Mouse (Mus musculus) lung, adult 2 months (tissue): ENCODE results near the gene Pde4d. TPM values are rescaled to one million over a fixed set of nuclear protein-coding genes. Genes with fewer than 3 reads are reported as not detected.

Experiments
- DNase-seq: peaks from one replicate; pipeline ENCODE4 v3.0.0; 2022
- H3K4me1 ChIP-seq: fragments of 200-500 bp; 2 replicates; pipeline ENCODE4 v1.6.1; 2011; ENCODE audit warnings: low read length; ENCODE audit not compliant: control insufficient read depth, insufficient read depth
- H3K4me3 ChIP-seq: fragments of 200-500 bp; replicated peaks from 2 replicates; pipeline ENCODE3; 2011; ENCODE audit warnings: low read depth, mild to moderate bottlenecking, control low read depth, low read length; ENCODE audit errors: extremely low read depth
- CTCF ChIP-seq: fragments of 200-500 bp; IDR thresholded peaks from 2 replicates; pipeline ENCODE4 v1.5.1; 2011; ENCODE audit warnings: mild to moderate bottlenecking, low read length, control low read depth; ENCODE audit not compliant: insufficient read depth
- POLR2A ChIP-seq: fragments of 200-500 bp; IDR thresholded peaks from 2 replicates; pipeline ENCODE4 v1.6.1; 2011; ENCODE audit warnings: low read depth, mild to moderate bottlenecking, control low read depth, low read length, borderline replicate concordance; ENCODE audit errors: extremely low read depth
- WGBS: fragments of 180-500 bp; shearing (Covaris S2); methylation state at CpG from one replicate; pipeline ENCODE4 v1.1.7; 2018; 5-methylcytosine and 5-hydroxymethylcytosine counted together
- polyA plus RNA-seq: library from polyadenylated mRNA; depleted of rRNA; stranded (reverse); fragments of >200 nt; gene quantifications from 2 replicates; pipeline ENCODE4 v1.2.3, GENCODE M21; 2012

Gene Pde4d
- polyA plus RNA-seq, 1 experiment: 20.0 TPM

DNA sequence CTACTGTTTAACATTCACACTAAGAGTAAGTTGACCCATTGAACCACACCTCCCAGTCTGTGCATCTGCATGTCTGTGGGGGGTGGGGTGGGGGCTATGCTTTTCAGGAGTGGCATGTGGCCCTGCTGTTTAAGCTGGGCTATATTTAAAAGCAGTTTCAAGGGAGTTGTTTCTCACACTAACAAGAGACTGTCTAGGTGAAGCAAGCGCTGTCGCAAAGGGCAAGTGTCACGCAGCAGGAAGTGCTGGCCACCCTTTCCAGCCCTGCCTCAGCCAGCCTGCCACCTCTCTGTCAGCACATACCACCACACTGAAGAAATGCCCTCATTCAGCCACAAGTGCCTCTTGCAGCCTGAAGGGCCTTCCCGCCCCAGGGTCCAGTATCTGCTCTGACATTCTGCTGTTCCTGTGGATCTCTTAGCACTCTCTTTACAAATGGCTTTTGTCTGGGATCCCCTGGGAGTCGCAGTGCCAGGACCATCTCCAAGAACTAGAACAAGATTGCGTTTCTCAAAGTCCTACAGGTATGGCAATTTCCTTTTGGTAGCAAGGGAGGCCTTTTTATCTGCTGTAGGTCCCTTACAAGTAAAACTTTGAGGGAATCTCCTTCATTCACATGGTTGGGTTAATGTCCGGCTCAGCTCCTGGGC lies 1182.8 kb downstream of the Pde4d start:
- peak; percentile 70 for DNase-seq
- H3K4me3 ChIP-seq: peak overlapping the region; percentile 21

DNA sequence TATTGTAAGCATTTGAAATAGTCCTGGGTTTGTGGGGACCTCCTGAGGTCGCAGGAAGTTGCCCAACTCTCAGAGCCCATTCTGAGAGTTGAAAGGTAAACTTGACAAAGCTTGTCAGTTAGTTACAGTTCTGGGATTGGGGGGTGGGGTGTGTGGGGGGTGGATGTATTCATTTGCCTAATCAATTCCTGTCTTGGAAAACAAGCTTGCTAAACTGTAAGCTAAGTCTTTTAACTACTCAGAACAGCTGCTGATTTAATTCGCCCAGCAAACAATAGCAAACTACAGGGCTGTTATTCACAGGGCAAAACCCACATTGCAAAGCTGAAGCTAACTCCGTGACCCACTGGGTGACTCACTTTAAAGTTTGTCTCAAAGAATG lies 1183.3 kb downstream of the Pde4d start:
- 46% methylated on average over 3 of the region's 3 CpGs for WGBS

More for the DNA sequence above, 1182.8 kb downstream of the Pde4d start:
- 30% methylated on average over 7 of the region's 7 CpGs for WGBS
- no peak for TF ChIP-seq CTCF
- peak; percentile 25; the same call in 1 of the 2 replicates for TF ChIP-seq POLR2A
- peaks cover 15% of the 10 kb centered on the region for H3K4me1 ChIP-seq

DNA sequence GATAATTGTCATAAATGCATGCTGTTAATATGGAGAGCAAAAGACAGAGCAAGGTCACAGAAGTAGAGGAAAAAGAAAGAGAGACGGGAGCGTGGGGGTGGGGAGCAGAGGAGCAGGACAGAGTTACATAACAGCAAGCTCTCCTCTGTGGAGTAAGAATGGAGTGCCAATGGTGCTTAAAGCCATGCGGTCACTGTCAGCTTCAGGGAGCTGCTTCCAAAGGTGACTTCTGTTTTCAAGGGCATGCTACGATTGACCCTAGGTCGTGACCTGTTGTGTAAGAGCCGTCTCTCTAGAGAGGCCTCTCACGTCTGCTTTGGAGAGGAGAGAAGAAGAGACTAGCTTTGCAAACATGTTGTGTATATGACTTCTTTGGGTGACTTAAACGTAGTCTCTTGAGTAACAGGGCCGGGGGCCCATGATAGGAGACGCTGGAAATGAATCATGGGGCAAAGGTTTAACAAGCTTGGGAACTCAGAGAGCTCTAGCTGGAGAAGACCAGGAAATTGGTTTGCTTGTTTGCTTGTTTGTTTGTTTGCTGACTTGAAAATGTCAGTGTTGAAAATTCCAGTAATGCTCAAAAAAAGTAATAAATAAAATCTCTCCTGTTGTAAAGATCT lies 1186.3 kb downstream of the Pde4d start:
- WGBS: 64% methylated on average over 10 of the region's 10 CpGs

More for the DNA sequence above, 1183.3 kb downstream of the Pde4d start:
- Histone ChIP-seq H3K4me1 (peaks cover 15% of the 10 kb centered on the region), H3K4me3 (no peak overlapping the region)
- no peak for DNase-seq
- TF ChIP-seq POLR2A (no peak), CTCF (no peak)

DNA sequence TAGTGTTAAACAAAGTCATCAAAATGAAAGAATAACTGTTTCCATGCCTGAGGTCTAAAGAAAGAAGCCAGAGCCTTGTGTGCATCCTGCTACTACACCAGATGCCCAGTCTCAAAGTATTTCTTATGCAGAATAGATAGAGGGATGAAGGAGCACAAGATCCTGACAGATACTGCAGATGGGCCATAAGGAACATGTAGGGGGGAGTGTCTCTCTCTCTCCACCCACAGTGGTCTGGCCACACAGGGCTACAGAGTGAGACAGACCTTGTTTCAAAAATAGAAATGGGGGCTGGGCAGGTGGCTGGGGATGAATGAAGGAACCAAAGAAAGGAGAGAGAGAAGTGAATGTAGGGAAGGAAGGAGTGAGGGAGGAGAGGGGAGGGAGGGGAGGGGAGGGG lies 1188.5 kb downstream of the Pde4d start:
- Histone ChIP-seq H3K4me1 (peaks cover 11% of the 10 kb centered on the region), H3K4me3 (no peak overlapping the region)
- no peak for TF ChIP-seq POLR2A
- no peak for TF ChIP-seq CTCF
- DNase-seq: no peak

More for the DNA sequence above, 1186.3 kb downstream of the Pde4d start:
- TF ChIP-seq CTCF: no peak
- TF ChIP-seq POLR2A: no peak
- peak; percentile 40 for DNase-seq
- Histone ChIP-seq H3K4me1 (peaks cover 15% of the 10 kb centered on the region), H3K4me3 (no peak overlapping the region)

DNA sequence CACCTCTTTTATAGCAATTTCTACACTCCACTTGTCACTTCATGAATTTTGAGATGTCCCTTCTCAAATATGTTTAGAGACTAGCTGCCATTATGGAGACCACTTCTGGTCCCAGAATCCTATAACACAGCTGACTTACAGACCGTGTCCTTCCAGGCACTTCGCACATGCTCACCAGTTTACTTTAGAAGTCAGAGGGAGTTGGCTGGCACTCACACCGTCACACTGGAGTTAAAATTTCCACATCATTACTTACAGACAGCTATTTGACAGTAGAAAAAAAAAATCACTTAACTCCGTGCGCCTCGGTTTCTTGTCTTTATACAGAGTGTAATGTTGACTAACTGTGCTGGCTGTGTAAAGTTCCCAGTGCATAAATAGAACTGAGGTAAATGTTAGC lies 1189.5 kb downstream of the Pde4d start:
- 64% methylated on average over 6 of the region's 6 CpGs for WGBS
- peaks cover 9% of the 10 kb centered on the region for H3K4me1 ChIP-seq
- no peak overlapping the region for H3K4me3 ChIP-seq
- DNase-seq: no peak
- TF ChIP-seq POLR2A: no peak
- TF ChIP-seq CTCF: no peak

DNA sequence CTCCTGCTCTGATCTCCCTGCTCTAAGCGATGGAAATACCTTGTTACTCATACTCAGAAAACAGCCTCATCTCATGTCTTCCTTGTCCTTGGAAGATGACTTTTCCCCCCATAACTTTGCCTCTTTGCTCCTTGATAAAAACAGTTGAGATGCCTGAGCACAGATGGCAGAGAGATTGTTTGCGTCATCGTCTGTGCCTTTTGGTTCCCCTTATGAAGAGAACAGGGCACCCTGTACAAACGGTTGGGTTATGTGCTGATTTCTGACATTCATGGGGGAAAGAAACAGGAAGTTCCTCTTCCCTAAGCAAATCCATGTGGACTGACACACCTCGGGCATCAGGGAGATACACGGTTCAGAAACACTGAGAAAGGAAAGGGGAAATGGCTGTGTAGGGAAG lies 1191.8 kb downstream of the Pde4d start:
- DNase-seq: no peak
- no peak for TF ChIP-seq CTCF
- no peak for TF ChIP-seq POLR2A
- WGBS: 31% methylated on average over 6 of the region's 6 CpGs

DNA sequence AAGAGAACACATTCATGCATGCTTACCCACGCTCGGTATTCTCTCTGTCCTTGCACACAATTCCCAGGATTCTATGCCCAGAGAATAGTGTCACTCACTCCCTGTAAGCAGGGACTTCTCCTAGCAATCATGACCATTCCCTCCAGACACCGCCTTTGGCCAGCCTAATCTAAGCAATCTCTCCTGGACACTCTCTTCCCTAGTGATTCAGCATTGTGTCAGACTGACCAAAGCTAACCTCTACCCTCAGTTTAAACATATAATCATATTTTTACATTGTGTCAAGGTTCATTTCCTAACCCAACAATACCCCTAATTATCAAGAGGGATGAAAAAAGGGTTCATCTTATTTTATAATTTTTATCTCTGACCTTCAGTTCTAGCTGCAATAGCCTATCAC lies 1193.7 kb downstream of the Pde4d start:
- peaks cover 13% of the 10 kb centered on the region for H3K4me1 ChIP-seq
- WGBS: 76% methylated on average over 3 of the region's 3 CpGs
- TF ChIP-seq CTCF: no peak
- TF ChIP-seq POLR2A: no peak
- no peak overlapping the region for H3K4me3 ChIP-seq
- DNase-seq: no peak

More for the DNA sequence above, 1191.8 kb downstream of the Pde4d start:
- Histone ChIP-seq H3K4me1 (peaks cover 11% of the 10 kb centered on the region), H3K4me3 (no peak overlapping the region)

DNA sequence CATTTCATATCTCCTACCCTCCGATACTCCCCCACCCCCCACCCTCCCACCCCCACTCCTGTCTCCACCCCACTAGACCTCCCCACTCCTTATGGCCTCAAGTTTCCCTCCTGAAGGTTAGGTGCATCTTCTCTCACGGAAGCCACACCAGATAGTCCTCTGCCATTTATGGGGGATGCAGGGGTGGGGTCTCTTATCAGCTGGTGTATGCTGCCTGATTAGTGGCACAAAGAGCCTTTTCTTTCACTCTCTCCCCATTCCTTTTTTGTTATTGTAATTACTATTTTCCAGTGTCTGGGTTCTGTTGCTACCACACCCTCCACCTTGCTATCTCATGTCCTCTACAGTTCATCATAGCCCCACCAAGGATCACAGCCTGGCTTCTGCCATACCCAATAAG lies 1194.3 kb downstream of the Pde4d start:
- Histone ChIP-seq H3K4me3 (no peak overlapping the region), H3K4me1 (peaks cover 13% of the 10 kb centered on the region)
- TF ChIP-seq POLR2A (no peak), CTCF (no peak)
- DNase-seq: no peak
- WGBS: 84% methylated on average over 2 of the region's 2 CpGs

DNA sequence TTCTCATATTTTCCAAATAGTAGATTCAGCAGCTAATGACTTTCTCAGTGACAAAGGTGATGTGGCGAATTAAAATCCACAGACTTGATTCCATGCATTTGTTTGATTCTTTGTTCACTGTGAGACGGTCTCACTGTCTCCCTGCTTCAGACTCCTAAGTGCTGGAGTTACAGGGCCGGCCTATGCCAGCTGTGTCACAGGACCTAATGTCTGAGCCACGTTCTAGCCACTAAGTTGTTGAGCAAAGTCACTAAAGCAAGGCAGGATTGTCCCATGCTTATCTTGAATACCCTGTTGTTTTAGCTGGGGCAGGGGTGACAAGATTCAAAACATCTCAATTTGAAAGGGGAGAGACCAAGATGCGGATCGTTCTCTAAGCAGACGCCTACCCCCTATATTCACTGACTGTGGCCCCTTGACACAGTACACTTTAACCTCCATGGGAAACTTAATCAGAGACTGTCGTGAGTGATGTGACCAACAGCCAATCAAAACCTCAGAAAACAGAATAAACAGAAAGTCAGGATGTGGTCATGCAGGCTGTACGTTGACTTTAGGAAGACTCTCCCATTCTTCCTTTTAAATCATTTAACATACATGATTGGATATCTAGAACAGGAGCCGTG lies 1195.6 kb downstream of the Pde4d start:
- H3K4me3 ChIP-seq: no peak overlapping the region
- TF ChIP-seq CTCF (no peak), POLR2A (no peak)
- WGBS: 68% methylated on average over 10 of the region's 10 CpGs

More for the DNA sequence above, 1195.6 kb downstream of the Pde4d start:
- H3K4me1 ChIP-seq: peaks cover 13% of the 10 kb centered on the region
- DNase-seq: no peak
